Mouse (Mus musculus) ZHBTc4 (cell line): ENCODE data around the gene Gm15446.
"Not testable (repeated sequence)": the region's sequence is repeated elsewhere in the genome, so short reads cannot be mapped to it uniquely, and the experiment has no call there.

Experiments
- DNase-seq: peaks from one replicate; pipeline ENCODE4 v3.0.0-alpha.2; 2011; ENCODE audit warnings: low read depth, low spot score

The Gm15446 gene

GRCm38 (mm10) chr5:109923261-109924071, at the start of gene Gm15446:
Gene Gm15446 (plus strand): TSS chr5:109923400.
- peak; percentile 88 for DNase-seq

GRCm38 (mm10) chr5:109924129-109924528, 929 bp downstream of the Gm15446 start:
- DNase-seq = not testable (repeated sequence)

- no peak for DNase-seq
These were observed 1.7 kb downstream of the Gm15446 start for GRCm38 (mm10) chr5:109924936-109925335.

GRCm38 (mm10) chr5:109950281-109950680, 27.1 kb downstream of the Gm15446 start:
- DNase-seq = peak; percentile 54

GRCm38 (mm10) chr5:109980743-109981142, 57.5 kb downstream of the Gm15446 start:
- DNase-seq = peak; percentile 61
